Mouse (Mus musculus) ES-E14 (cell line): ENCODE results near the gene Oxa1l. TPM values are rescaled to one million over a fixed set of nuclear protein-coding genes. Genes with fewer than 3 reads are reported as not detected.

Experiments
- DNase-seq: peaks from one replicate; pipeline ENCODE4 v3.0.0-alpha.2; 2013; ENCODE audit warnings: low read depth, low spot score
- H3K27ac ChIP-seq: 2 replicates; pipeline ENCODE4 v1.5.1; 2012; ENCODE audit warnings: low read depth, mild to moderate bottlenecking, low read length, moderate library complexity, mixed read lengths; ENCODE audit not compliant: poor library complexity, insufficient read depth, severe bottlenecking
- H3K36me3 ChIP-seq: 2 replicates; pipeline ENCODE4 v1.6.1; 2012; ENCODE audit warnings: mild to moderate bottlenecking, low read length, moderate library complexity, mixed read lengths; ENCODE audit not compliant: control insufficient read depth, poor library complexity, insufficient read depth, severe bottlenecking
- H3K4me1 ChIP-seq, 2 experiments: fragments of 150-350 bp in 1 of 2; sonication (generic) in 1 of 2; 2 replicates each; pipeline ENCODE4 v1.6.1; 2012; ENCODE audit warnings: low read length in 2 of 2, mild to moderate bottlenecking in 1 of 2, mixed read lengths in 1 of 2; ENCODE audit not compliant: control insufficient read depth in 2 of 2, insufficient read depth in 2 of 2, poor library complexity in 1 of 2
- H3K4me3 ChIP-seq, 2 experiments: fragments of 150-350 bp in 1 of 2; sonication (generic) in 1 of 2; 2 replicates each; pipeline ENCODE4 v1.5.1; 2012; ENCODE audit warnings: low read length in 2 of 2, low read depth in 1 of 2, mild to moderate bottlenecking in 1 of 2, mixed read lengths in 1 of 2; ENCODE audit not compliant: insufficient read depth in 1 of 2, poor library complexity in 1 of 2, severe bottlenecking in 1 of 2
- H3K9ac ChIP-seq: 2 replicates; pipeline ENCODE4 v1.6.1; 2012; ENCODE audit warnings: low read depth, mild to moderate bottlenecking, low read length, mixed read lengths; ENCODE audit not compliant: poor library complexity, insufficient read depth, severe bottlenecking
- H3K9me3 ChIP-seq: fragments of 150-350 bp; sonication (generic); 2 replicates; pipeline ENCODE4 v1.6.1; 2012; ENCODE audit warnings: low read depth, mild to moderate bottlenecking, low read length; ENCODE audit not compliant: control insufficient read depth, insufficient read depth
- CHD2 ChIP-seq: IDR thresholded peaks from 2 replicates; pipeline ENCODE4 v1.6.1; 2014; ENCODE audit warnings: mild to moderate bottlenecking, low read depth, low read length, inconsistent platforms
- HCFC1 ChIP-seq: IDR thresholded peaks from 2 replicates; pipeline ENCODE4 v1.6.1; 2012; ENCODE audit warnings: low read length, inconsistent platforms, borderline replicate concordance; ENCODE audit not compliant: insufficient read depth
- MAFK ChIP-seq: IDR thresholded peaks from 2 replicates; pipeline ENCODE4 v1.6.1; 2014; ENCODE audit warnings: mild to moderate bottlenecking, low read depth, low read length, inconsistent platforms; ENCODE audit not compliant: insufficient read depth
- ZC3H11A ChIP-seq: IDR thresholded peaks from 2 replicates; pipeline ENCODE4 v1.6.1; 2012; ENCODE audit warnings: low read depth, mild to moderate bottlenecking, inconsistent platforms, low read length, borderline replicate concordance
- ZNF384 ChIP-seq: IDR thresholded peaks from 2 replicates; pipeline ENCODE4 v1.6.1; 2012; ENCODE audit warnings: low read depth, low read length, inconsistent platforms
- in situ Hi-C, 2 experiments: fragments of 600-800 bp; cut with MboI; formaldehyde crosslinking; loops; one replicate each; pipeline ENCODE4 v1.15.1; 2025; ENCODE audit warnings: low sequenced_read_pairs in 2 of 2, inconsistent platforms in 1 of 2; ENCODE audit not compliant: unreplicated experiment in 2 of 2
- total RNA-seq: library from RNA; depleted of rRNA; stranded (reverse); fragments of 300-350 nt; gene quantifications from 2 replicates; pipeline ENCODE4 v1.2.3, GENCODE M21; 2012

Gene Oxa1l
- total RNA-seq, 1 experiment = 28.7 TPM

- Histone ChIP-seq H3K4me3 (peak overlapping the region; percentile 61 to 77), H3K27ac (peak overlapping the region; percentile 88), H3K9me3 (no peaks in the 10 kb centered on the region), H3K9ac (peak overlapping the region; percentile 64), H3K36me3 (peaks cover 11% of the 10 kb centered on the region; the same call in 1 of the 2 replicates), H3K4me1 (peaks cover 7 to 15% of the 10 kb centered on the region in 2 experiments; a peak in 2 of 4 replicates)
- no peak for DNase-seq
- in situ Hi-C loops = no loop called here
- TF ChIP-seq CHD2 (no peak), HCFC1 (no peak), ZNF384 (no peak), ZC3H11A (no peak), MAFK (no peak)
These were observed 53.5 kb downstream of the Oxa1l start for GRCm38 (mm10) chr14:54413877-54414700.

GRCm38 (mm10) chr14:54415241-54416020, 54.8 kb downstream of the Oxa1l start:
- H3K4me3 ChIP-seq = peak overlapping the region; percentile 2 to 77; a peak in 2 of 4 replicates
- no peaks in the 10 kb centered on the region for H3K9me3 ChIP-seq
- DNase-seq = peak; percentile 72
- H3K4me1 ChIP-seq = peaks cover 7 to 12% of the 10 kb centered on the region in 2 experiments; a peak in 1 of 4 replicates
- H3K9ac ChIP-seq = peak overlapping the region; percentile 59; the same call in 1 of the 2 replicates
- TF ChIP-seq ZC3H11A = no peak
- TF ChIP-seq ZNF384 = no peak
- no peak for TF ChIP-seq MAFK
- TF ChIP-seq HCFC1 = no peak
- no peak for TF ChIP-seq CHD2
- in situ Hi-C loops = no loop called here
- H3K27ac ChIP-seq = peak overlapping the region; percentile 66
- peaks cover 3% of the 10 kb centered on the region; the same call in 1 of the 2 replicates for H3K36me3 ChIP-seq

DNA sequence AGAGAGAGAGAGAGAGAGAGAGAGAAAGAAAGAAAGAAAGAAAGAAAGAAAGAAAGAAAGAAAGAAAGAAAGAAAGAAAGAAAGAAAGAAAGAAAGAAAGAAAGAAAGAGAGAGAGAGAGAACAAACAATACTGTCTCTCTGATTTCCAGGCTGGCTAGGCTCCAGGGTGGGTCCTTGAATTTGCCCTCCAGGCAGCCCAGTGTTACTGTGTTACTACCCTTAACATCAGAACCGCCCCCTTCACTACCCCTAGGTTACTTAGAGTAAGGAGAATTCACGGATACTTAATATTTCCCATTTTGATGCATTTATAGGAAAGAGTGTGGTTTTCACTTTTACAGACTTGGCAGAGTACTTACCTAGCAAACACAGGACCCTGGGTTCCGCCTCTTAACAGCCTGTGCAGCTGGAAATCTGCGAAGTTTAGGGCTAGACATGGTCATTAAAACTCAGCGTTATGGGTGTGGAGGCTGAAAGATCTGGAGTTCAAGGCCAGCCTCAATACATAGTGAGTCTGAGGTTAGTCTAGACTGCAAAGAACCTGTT, 55.7 kb downstream of the Oxa1l start:
- DNase-seq = no peak

GRCm38 (mm10) chr14:54416830-54417229, 56.2 kb downstream of the Oxa1l start:
- Histone ChIP-seq H3K9ac (peak overlapping the region; percentile 78), H3K27ac (peak overlapping the region; percentile 67)

More for the DNA sequence above, 55.7 kb downstream of the Oxa1l start:
- H3K36me3 ChIP-seq = no peaks in the 10 kb centered on the region
- H3K4me3 ChIP-seq = peak overlapping the region; percentile 73 to 78
- in situ Hi-C loops = no loop called here
- peaks cover 7 to 9% of the 10 kb centered on the region in 2 experiments; a peak in 1 of 4 replicates for H3K4me1 ChIP-seq
- no peaks in the 10 kb centered on the region for H3K9me3 ChIP-seq
- peak overlapping the region; percentile 67 for H3K27ac ChIP-seq
- peak overlapping the region; percentile 78 for H3K9ac ChIP-seq
- TF ChIP-seq ZNF384 = no peak
- TF ChIP-seq CHD2 = no peak
- no peak for TF ChIP-seq MAFK
- no peak for TF ChIP-seq HCFC1
- TF ChIP-seq ZC3H11A = no peak

More at GRCm38 (mm10) chr14:54416830-54417229, 56.2 kb downstream of the Oxa1l start:
- DNase-seq = no peak
- H3K4me1 ChIP-seq = peaks cover 3 to 7% of the 10 kb centered on the region in 2 experiments; a peak in 1 of 4 replicates
- peak overlapping the region; percentile 73 to 78 for H3K4me3 ChIP-seq
- H3K9me3 ChIP-seq = no peaks in the 10 kb centered on the region
- in situ Hi-C loops = no loop called here
- H3K36me3 ChIP-seq = no peaks in the 10 kb centered on the region
- TF ChIP-seq CHD2 = no peak
- no peak for TF ChIP-seq ZNF384
- TF ChIP-seq ZC3H11A = no peak
- TF ChIP-seq HCFC1 = no peak
- TF ChIP-seq MAFK = no peak
